Mouse (Mus musculus) liver, embryonic 14.5 days (tissue): Measurements from ENCODE around the gene Clstn2.

Experiments used
- CTCF ChIP-seq: IDR thresholded peaks from 2 replicates; pipeline ENCODE4 v1.5.1; 2016; ENCODE audit warnings: antibody characterized with exemption, low read depth, control low read depth
- EP300 ChIP-seq: IDR thresholded peaks from 2 replicates; pipeline ENCODE4 v1.6.1; 2016; ENCODE audit warnings: antibody characterized with exemption, low read depth

DNA sequence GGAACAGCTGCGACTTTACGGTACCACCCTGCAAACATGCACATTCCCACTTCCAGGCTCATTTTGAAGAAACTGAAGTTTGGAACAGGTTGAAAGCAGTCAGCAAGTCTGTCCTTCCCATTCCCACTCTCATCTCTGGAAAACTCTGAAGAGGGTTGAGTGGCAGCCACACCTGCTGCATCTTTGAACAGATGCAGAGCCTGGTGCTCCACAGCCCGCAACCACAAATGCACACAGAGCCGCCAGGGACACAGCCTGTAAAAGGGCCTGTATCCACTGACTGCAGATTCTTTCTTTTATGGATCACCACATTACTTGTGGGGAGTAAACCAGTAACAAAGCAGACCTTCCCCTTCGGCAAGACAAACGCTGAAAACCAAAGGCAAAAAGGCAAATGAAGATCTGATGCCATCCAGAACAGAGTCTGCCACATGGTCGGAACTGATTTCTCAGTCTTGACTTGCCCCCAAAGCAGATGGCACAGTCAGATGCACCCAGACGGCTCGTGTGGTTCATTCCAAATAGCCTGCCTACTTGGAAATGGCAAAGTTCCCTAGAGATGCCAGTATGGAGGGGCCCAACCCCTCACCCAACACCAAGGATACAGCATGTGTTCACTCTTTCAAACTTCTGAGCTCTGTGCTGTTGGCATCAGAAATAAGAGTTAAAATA, 394.2 kb downstream of the Clstn2 start:
- TF ChIP-seq CTCF, result no peak
- TF ChIP-seq EP300, result no peak
